Mouse (Mus musculus): ENCODE data around the gene Nlgn2. TPM values are rescaled to one million over a fixed set of nuclear protein-coding genes. Genes with fewer than 3 reads are reported as not detected.

The Nlgn2 gene
- total and polyA plus RNA-seq, 2 experiments from 2014 or later, result 20.8 to 126 TPM

DNA sequence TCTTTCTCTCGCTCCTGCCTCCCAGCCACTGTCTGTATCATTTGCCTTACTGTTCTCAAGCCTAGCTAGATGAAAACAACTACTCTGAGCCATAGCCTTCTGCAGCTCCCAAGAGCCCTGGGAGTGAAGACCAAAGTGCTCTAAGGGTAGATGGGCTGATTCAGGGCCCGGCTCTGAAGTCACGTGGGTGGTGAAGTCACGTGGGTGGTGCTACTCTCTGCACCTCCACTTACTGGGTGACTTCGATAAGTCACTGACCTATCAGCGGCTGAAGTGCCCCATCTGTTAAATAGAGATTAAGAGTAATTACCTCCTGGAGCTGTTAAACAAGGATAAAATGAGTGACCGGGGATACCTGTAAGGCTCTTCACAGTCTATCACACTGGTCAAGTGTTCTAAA is 16.4 kb upstream of the Nlgn2 start:
- H3K36me3 ChIP-seq (ENCODE audit: insufficient read depth, low read length), result peaks cover 23% of the 10 kb centered on the region
- no peak overlapping the region for H3K4me3 ChIP-seq (ENCODE audit: low read length)
- DNase-seq (ENCODE audit: low spot score) (no peak), ATAC-seq (no peak)
- no peak overlapping the region for H3K27ac ChIP-seq
- no peak overlapping the region for H3K9ac ChIP-seq (replicated peaks; ENCODE audit: low read length)
- no peaks in the 10 kb centered on the region for H3K9me3 ChIP-seq (ENCODE audit: low read length)
- TF ChIP-seq CTCF (IDR thresholded peaks at IDR 0.05; ENCODE audit: low read depth), result no peak
- 0 out of 2 replicates have a peak, but pooled peaks cover 5% of the 10 kb centered on the region for H3K27me3 ChIP-seq (ENCODE audit: insufficient read depth, low read length)
- H3K4me1 ChIP-seq (ENCODE audit: insufficient read depth, low read length), result no peaks in the 10 kb centered on the region
- 78% methylated on average over 7 of the region's 7 CpGs for WGBS
- no peak overlapping the region for H3K4me2 ChIP-seq (ENCODE audit: low read depth, low read length)

DNA sequence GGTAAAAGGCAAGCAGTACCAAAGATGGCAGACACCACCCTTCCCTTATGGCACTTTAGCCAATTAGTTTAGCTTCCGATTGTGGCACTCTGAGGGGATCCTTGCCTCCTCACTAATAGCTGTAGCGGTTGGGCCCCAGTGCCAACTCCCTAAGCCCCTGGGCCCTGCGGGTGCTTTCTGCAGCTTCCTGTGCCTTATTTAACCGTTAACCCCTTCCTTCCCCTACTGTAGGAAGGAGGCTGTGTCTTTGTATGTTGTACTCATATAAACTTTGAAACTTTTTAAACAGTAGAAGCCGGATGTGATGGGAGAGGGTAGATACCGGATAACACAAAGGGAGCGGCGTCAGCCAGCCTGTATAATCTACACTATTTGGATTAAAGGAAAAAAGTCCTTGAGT is 13.2 kb upstream of the Nlgn2 start:
- Histone ChIP-seq H3K27ac (no peak overlapping the region), H3K9ac (replicated peaks; ENCODE audit: low read length) (no peak overlapping the region), H3K36me3 (ENCODE audit: insufficient read depth, low read length) (peaks cover 29% of the 10 kb centered on the region), H3K4me1 (ENCODE audit: insufficient read depth, low read length) (peaks cover 2% of the 10 kb centered on the region), H3K27me3 (ENCODE audit: insufficient read depth, low read length) (no peaks in the 10 kb centered on the region), H3K4me2 (ENCODE audit: low read depth, low read length) (no peak overlapping the region), H3K9me3 (ENCODE audit: low read length) (no peaks in the 10 kb centered on the region), H3K4me3 (ENCODE audit: low read length) (no peak overlapping the region)
- ATAC-seq (no peak), DNase-seq (ENCODE audit: low spot score) (no peak)
- no peak for TF ChIP-seq CTCF (IDR thresholded peaks at IDR 0.05; ENCODE audit: low read depth)
- 69% methylated on average over 8 of the region's 8 CpGs for WGBS

DNA sequence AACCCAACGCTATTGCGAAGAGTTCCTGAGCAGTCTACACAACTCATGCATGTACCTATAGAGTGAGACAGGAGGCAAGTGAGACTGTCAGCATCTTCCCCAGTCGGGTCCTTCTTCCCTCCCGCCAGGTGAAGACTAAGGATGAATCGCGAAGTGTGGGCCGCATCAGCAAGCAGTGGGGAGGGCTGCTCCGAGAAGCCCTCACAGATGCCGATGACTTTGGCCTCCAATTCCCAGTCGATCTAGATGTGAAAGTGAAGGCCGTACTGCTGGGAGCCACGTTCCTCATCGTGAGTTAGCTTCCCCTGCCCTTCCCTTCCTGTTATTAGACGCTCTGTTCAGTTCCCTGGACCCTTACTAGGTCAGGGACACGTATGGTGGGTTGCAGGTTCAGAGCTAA is 12.3 kb upstream of the Nlgn2 start:
- Histone ChIP-seq H3K9me3 (ENCODE audit: low read length) (no peaks in the 10 kb centered on the region), H3K9ac (replicated peaks; ENCODE audit: low read length) (no peak overlapping the region), H3K27me3 (ENCODE audit: insufficient read depth, low read length) (no peaks in the 10 kb centered on the region), H3K4me3 (ENCODE audit: low read length) (no peak overlapping the region), H3K36me3 (ENCODE audit: insufficient read depth, low read length) (peaks cover 29% of the 10 kb centered on the region), H3K4me2 (ENCODE audit: low read depth, low read length) (no peak overlapping the region), H3K4me1 (ENCODE audit: insufficient read depth, low read length) (peaks cover 6% of the 10 kb centered on the region), H3K27ac (no peak overlapping the region)
- DNase-seq (ENCODE audit: low spot score) (no peak), ATAC-seq (no peak)
- no peak for TF ChIP-seq CTCF (IDR thresholded peaks at IDR 0.05; ENCODE audit: low read depth)
- WGBS, result 96% methylated on average over 15 of the region's 15 CpGs

DNA sequence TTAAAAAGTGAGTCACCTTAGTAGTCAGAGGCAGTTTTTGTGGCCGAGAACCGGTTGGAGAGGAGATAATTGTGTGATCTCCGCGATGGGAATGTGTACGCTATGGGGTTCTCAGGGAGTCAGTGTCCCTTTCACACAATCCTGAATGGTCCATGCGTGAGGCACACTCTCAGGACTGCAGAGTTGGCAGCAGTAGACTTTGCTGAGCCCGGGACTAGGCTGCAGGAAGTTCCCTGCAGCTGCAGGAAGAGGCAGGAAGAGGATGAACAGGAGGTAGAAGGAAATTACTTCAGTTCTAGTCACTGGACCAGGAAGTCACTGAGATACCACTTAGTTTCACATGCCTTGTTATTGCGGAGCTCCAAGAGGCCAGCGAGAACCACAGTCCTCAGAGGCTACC is 11.5 kb upstream of the Nlgn2 start:
- DNase-seq (ENCODE audit: low spot score) (no peak), ATAC-seq (no peak)
- Histone ChIP-seq H3K4me3 (ENCODE audit: low read length) (no peak overlapping the region), H3K9ac (replicated peaks; ENCODE audit: low read length) (no peak overlapping the region), H3K36me3 (ENCODE audit: insufficient read depth, low read length) (peaks cover 29% of the 10 kb centered on the region), H3K4me1 (ENCODE audit: insufficient read depth, low read length) (peaks cover 6% of the 10 kb centered on the region), H3K9me3 (ENCODE audit: low read length) (no peaks in the 10 kb centered on the region), H3K27me3 (ENCODE audit: insufficient read depth, low read length) (no peaks in the 10 kb centered on the region), H3K27ac (no peak overlapping the region), H3K4me2 (ENCODE audit: low read depth, low read length) (no peak overlapping the region)
- 90% methylated on average over 9 of the region's 9 CpGs for WGBS
- TF ChIP-seq CTCF (IDR thresholded peaks at IDR 0.05; ENCODE audit: low read depth), result no peak

DNA sequence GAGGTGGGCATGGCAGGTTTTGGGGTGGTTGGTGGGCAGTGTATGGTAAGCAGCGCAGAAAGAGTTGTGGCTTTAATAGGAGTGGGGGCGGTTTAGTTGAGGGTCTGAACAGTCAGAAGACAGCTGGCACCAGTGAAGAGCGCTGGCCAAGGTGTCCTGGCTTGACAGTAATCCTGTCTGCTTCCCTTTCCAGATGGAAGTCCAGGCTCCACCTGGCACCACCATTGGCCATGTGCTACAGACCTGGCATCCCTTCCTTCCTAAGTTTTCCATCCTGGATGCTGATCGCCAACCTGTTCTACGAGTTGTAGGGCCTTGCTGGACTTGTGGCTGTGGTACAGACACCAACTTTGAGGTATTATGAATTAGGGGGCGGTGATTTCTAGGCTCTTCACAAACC is 10.4 kb upstream of the Nlgn2 start:
- no peaks in the 10 kb centered on the region for H3K9me3 ChIP-seq (ENCODE audit: low read length)
- H3K9ac ChIP-seq (replicated peaks; ENCODE audit: low read length), result no peak overlapping the region
- 87% methylated on average over 6 of the region's 6 CpGs for whole genome bisulfite sequencing
- TF ChIP-seq CTCF (IDR thresholded peaks at IDR 0.05; ENCODE audit: low read depth), result no peak
- ATAC-seq, result no peak
- no peaks in the 10 kb centered on the region for H3K27me3 ChIP-seq (ENCODE audit: insufficient read depth, low read length)
- peaks cover 6% of the 10 kb centered on the region for H3K4me1 ChIP-seq (ENCODE audit: insufficient read depth, low read length)
- no peak overlapping the region for H3K4me3 ChIP-seq (ENCODE audit: low read length)
- no peak for DNase-seq (ENCODE audit: low spot score)
- H3K36me3 ChIP-seq (ENCODE audit: insufficient read depth, low read length), result peaks cover 29% of the 10 kb centered on the region
- H3K4me2 ChIP-seq (ENCODE audit: low read depth, low read length), result peak overlapping the region; percentile 92
- H3K27ac ChIP-seq, result 0 out of 2 replicates have a peak overlapping the region, but pooled peaks have one; percentile 93

DNA sequence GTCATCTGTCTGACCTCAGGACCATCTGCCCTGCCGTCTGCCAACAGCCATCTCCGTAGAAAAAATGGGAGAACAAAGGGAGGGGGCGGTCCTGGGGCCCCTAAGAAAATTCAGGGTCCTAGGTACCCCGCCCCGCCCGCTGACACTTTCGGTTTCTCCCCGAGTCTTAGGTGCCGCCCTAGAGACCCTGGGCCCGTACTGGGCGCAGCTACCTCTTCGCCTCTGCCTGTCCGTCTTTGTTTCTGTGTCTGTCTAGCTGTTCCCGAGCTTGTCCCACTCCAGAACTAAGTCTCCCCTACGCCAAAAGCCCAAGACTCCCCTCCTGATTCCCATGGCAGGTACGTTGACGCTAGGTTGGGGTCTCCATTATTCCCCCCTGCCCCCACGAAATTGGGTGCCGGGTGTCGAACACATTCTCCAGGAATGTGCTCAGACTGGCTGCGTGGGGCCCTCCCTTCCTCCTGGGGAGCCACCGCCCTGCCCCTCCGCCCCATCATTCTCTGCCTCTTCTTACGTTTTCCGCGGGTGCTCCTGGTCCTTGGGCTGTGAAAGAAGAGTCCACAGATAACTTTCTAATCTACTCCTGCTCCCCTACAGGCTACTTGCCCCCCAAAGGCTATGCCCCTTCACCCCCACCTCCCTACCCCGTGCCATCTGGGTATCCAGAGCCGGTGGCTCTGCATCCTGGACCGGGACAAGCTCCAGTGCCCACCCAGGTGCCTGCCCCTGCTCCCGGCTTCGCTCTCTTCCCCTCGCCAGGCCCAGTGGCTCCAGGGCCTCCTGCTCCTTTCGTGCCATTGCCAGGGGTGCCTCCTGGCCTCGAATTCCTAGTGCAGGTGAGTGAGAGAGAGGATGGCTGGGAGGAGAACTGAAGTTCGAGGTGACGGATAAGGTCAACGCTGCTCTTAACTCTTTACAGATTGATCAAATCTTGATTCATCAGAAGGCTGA is 9.4 kb upstream of the Nlgn2 start:
- H3K4me1 ChIP-seq (ENCODE audit: insufficient read depth, low read length), result peaks cover 6% of the 10 kb centered on the region
- no peaks in the 10 kb centered on the region for H3K27me3 ChIP-seq (ENCODE audit: insufficient read depth, low read length)
- WGBS, result 9% methylated on average over 37 of the region's 37 CpGs
- ATAC-seq (peak; percentile 48), DNase-seq (ENCODE audit: low spot score) (peak; percentile 27)
- H3K4me3 ChIP-seq (ENCODE audit: low read length), result peak overlapping the region; percentile 80
- peak overlapping the region; percentile 85 for H3K9ac ChIP-seq (replicated peaks; ENCODE audit: low read length)
- H3K4me2 ChIP-seq (ENCODE audit: low read depth, low read length), result peak overlapping the region; percentile 92
- H3K36me3 ChIP-seq (ENCODE audit: insufficient read depth, low read length), result peaks cover 29% of the 10 kb centered on the region
- no peaks in the 10 kb centered on the region for H3K9me3 ChIP-seq (ENCODE audit: low read length)
- no peak for TF ChIP-seq CTCF (IDR thresholded peaks at IDR 0.05; ENCODE audit: low read depth)
- peak overlapping the region; percentile 93 for H3K27ac ChIP-seq

DNA sequence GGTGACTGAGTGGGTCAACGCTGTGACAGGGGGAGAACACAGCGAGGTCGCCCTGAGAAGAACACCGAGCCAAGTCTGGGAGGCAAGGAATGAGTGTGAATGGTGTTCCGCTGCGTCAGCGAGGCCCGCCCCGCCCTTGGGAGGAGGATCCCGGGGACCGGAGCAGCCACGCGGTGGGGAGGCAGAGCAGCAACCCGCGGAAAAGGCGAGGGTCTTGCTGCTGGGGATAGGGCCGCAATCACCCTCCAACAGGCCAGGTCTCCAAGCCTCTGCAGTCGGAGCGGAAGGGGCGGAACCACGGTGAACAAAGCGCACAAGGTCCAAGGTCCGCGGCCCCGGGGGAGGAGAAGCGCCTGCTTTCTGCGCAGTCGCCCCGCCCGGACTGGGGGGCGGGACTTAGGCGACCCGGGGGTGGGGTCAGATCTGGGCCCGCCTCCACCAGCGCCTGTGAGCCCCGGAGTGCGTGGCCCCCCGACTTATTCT is 8.7 kb upstream of the Nlgn2 start, which contains the start of gene Plscr3:
Plscr3 (plus strand) TSS at position 179 of the 483 bp plus-strand sequence.
- Histone ChIP-seq H3K4me1 (ENCODE audit: insufficient read depth, low read length) (peaks cover 6% of the 10 kb centered on the region), H3K4me3 (ENCODE audit: low read length) (peak within 1 kb of the TSS; percentile 80), H3K36me3 (ENCODE audit: insufficient read depth, low read length) (peaks cover 23% of the 10 kb centered on the region), H3K27me3 (ENCODE audit: insufficient read depth, low read length) (no peaks in the 10 kb centered on the region), H3K4me2 (ENCODE audit: low read depth, low read length) (peak within 1 kb of the TSS; percentile 92), H3K27ac (peak within 1 kb of the TSS; percentile 93), H3K9ac (replicated peaks; ENCODE audit: low read length) (peak within 1 kb of the TSS; percentile 85), H3K9me3 (ENCODE audit: low read length) (no peaks in the 10 kb centered on the region)
- DNase-seq (ENCODE audit: low spot score) (peak; percentile 96), ATAC-seq (peak; percentile 94)
- TF ChIP-seq CTCF (IDR thresholded peaks at IDR 0.05; ENCODE audit: low read depth), result no peak
- under 1% methylated on average over 32 of the region's 38 CpGs for WGBS
